Mouse (Mus musculus) ES-E14 (cell line): ENCODE data around the gene S100a5.

Experiments
- CHD2 ChIP-seq: IDR thresholded peaks from 2 replicates; pipeline ENCODE4 v1.6.1; 2014; ENCODE audit warnings: mild to moderate bottlenecking, low read depth, low read length, inconsistent platforms
- HCFC1 ChIP-seq: IDR thresholded peaks from 2 replicates; pipeline ENCODE4 v1.6.1; 2012; ENCODE audit warnings: low read length, inconsistent platforms, borderline replicate concordance; ENCODE audit not compliant: insufficient read depth
- ZC3H11A ChIP-seq: IDR thresholded peaks from 2 replicates; pipeline ENCODE4 v1.6.1; 2012; ENCODE audit warnings: low read depth, mild to moderate bottlenecking, inconsistent platforms, low read length, borderline replicate concordance
- ZNF384 ChIP-seq: IDR thresholded peaks from 2 replicates; pipeline ENCODE4 v1.6.1; 2012; ENCODE audit warnings: low read depth, low read length, inconsistent platforms

DNA sequence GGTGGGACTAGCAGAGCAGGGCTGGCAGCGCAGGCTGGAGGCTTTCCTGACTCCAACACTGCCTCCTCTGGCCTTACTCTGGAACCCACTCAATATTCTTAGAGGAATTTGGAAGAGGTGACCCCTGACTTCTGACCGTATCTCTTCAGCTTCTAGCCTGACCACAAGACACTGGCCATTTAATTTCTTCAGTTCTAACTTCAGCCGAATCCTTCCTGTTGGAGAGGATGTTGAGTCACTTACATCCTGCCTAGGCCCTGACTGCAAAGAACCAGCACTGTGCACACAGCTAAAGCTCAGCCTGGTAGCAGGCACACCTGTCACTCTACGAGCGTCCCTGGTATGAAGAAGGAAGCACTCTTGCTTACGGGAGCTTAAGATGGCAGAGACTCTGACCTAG is 18.9 kb upstream of the S100a5 start:
- TF ChIP-seq ZNF384 (no peak), CHD2 (no peak), HCFC1 (no peak), ZC3H11A (no peak)
